Mouse (Mus musculus) C2C12 (cell line): Measurements from ENCODE around the gene Brat1.

Experiments used
- CEBPB ChIP-seq: IDR thresholded peaks from one replicate; pipeline ENCODE4 v1.6.1; 2011; ENCODE audit warnings: low read depth, mild to moderate bottlenecking, control low read depth, moderate library complexity
- CTCF ChIP-seq: IDR thresholded peaks from one replicate; pipeline ENCODE4 v1.5.1; 2011; ENCODE audit not compliant: control insufficient read depth, insufficient read depth, insufficient read length
- FOSL1 ChIP-seq: IDR thresholded peaks from one replicate; pipeline ENCODE4 v1.8.0; 2011; ENCODE audit warnings: mild to moderate bottlenecking, low read length; ENCODE audit not compliant: poor library complexity, insufficient read depth, severe bottlenecking
- MAX ChIP-seq: IDR thresholded peaks from one replicate; pipeline ENCODE4 v1.6.1; 2011; ENCODE audit warnings: mild to moderate bottlenecking, control low read depth
- MYOD1 ChIP-seq: IDR thresholded peaks from one replicate; pipeline ENCODE4 v1.6.1; 2011; ENCODE audit warnings: low read depth; ENCODE audit not compliant: control insufficient read depth, insufficient read length
- MYOG ChIP-seq: IDR thresholded peaks from one replicate; pipeline ENCODE4 v1.6.1; 2011; ENCODE audit not compliant: control insufficient read depth, insufficient read length; ENCODE audit errors: extremely low read depth
- USF1 ChIP-seq: IDR thresholded peaks from one replicate; pipeline ENCODE4 v1.6.1; 2011; ENCODE audit warnings: low read depth, mild to moderate bottlenecking, control low read depth, moderate library complexity

DNA sequence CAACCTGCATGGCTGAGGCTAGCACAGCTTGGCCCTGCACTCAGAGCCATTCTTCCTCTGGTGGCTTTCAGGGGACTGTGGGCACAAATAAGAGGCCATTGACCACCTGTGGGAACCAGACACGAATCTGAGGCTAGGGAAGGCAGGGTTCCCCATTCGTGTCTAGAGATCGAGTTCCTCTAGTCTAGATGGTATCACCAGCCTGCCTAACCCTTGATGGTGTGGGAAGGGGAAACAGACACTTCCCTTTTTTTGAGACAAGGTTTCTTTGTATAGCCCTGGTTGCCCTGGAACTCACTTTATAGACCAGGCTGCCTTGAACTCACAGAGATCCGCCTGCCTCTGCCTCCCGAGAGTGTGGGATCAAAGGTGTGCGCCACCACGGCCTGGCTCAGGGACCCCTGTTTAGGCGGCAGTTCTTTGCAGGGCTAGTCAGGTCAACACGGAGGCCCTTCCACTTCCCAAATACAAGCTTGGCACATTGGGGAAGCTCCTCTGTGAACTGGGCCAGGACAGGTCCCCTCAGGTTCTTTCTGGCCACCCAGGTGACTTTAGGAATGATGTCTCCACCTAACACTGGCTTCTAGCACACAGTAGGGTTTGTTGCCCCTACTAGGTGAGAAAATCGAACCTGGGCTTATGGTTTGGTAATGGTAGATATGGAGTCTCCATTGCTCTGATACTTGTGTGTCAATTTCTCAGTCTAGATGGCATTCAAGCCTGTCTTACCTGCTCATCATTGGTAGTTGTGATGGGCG is 26.4 kb downstream of the Brat1 start:
- TF ChIP-seq CTCF, result no peak
- TF ChIP-seq MAX, result no peak
- TF ChIP-seq MYOG, result no peak
- TF ChIP-seq MYOD1, result no peak
- TF ChIP-seq USF1, result no peak
- TF ChIP-seq CEBPB, result no peak
- no peak for TF ChIP-seq FOSL1
